Mouse (Mus musculus) frontal cortex, adult (tissue): ENCODE data around the gene Arhgap6.
"Not testable (repeated sequence)": the region's sequence is repeated elsewhere in the genome, so short reads cannot be mapped to it uniquely, and the experiment has no call there.

Source experiments
- ATAC-seq: cut with Nextera tagmentation; 2 replicates; pipeline ENCODE4 v1.9.2; 2017; ENCODE audit warnings: mild to moderate bottlenecking, moderate library complexity, mixed read lengths; ENCODE audit not compliant: low TSS enrichment

Gene Arhgap6

DNA sequence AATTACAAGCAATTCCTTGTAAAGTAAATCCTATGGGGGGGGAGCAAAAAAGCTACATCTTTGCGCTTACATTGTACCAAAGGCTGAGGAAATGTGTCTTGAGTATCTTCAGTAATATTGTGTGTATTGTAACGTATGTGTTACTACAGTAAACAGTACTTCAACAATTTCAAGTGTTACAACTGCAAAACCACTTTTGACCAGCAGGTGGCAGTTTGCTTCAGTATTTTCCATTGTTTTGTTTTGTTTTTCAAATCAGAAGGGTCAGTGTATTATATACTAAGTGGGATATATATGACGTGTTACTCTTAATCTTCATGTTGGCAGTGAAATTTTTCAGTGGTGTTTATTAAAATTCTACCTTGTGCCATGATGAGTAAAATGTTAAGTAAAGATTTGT lies 509.0 kb downstream of the Arhgap6 start:
- no peak for ATAC-seq

DNA sequence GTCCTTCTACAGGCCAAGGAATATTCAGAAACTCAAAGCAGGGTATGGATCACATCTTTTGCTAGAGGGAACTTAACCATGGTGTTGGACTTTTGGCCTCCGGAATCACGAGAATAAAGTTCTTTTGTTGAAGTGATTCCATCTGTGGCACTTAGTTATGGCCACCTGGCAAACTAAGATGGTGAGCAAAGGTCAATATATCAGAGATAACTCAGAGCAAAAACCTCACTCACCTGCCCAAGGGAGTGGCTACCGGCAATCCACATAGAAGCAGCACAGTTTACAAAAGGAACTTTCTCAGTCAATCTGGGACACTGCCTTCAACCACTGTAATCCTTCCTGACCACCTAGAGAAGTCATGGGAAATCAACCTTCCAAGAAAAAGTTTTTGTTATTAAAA lies 513.7 kb downstream of the Arhgap6 start:
- no peak for ATAC-seq

DNA sequence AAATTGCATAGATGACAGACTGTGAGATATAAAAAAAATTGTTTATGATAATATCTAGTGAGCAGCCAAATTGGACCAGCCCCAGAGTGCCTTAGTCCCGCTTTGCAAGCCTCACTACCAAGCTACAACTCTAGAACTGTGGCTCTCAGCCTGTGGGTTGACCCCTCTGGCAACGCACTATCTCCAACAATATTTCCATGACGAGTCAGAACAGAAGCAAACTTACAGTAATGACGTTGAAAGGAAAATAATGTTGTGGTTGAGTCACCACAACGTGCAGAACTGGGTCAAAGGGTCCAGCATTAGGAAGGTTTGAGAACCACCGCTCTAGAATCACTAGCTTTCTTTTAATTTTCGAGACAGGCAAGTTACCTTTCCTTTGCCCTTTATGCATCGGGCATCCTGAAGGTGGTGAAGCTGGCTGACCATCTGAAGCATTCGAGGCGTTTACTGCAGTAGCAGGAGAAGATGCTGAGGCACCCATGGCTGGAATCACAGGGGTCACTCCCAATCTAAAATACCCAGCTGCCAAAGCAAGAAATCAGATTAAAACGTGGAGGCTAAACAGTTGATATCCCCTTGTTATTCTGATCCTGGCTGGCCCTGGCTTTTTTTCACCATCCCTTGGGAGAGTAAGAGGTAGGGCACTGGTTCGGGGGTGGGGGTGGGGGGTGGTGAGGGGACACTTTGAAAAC lies 524.3 kb downstream of the Arhgap6 start:
- ATAC-seq = no peak

DNA sequence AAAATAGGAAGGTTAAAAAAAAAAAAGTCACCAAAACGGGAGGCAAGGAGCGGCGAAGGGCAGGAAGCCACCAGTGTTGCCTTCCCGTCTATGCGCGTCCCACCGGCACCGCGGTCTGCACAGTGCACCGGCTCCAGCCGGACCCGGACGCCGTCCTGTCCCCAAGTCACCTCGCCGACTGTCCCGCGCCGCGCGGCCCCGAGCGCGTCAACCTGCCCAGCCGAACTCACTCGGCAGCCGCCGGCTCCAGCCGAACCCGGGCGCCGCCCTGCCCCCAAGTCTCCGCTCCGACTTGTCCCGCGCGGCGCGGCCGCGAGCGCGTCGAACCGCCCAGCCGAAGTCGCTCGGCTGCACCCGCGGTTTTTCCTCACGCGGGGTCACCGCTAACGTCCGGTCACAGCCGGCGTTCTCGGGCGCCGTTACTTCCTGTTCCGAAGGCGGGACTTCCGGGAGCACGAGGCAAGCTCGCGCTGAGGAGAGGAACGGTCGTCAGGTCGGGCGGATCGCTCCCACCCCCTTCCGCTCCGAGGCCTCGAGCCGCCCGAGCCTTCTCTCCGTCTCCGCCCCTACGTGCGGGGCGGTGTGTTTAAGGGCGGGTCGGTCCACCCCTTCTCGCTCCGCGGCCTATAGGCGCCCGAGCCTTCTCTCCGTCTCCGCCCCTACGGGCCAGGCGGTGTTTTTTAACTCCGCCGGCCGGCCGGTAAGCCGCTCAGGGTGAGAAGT lies 525.2 kb downstream of the Arhgap6 start, which contains the start of gene Hccs:
Gene Hccs, minus strand, starts transcription at position 428 of the 723 bp plus-strand sequence.
- peak; percentile 99 for ATAC-seq

DNA sequence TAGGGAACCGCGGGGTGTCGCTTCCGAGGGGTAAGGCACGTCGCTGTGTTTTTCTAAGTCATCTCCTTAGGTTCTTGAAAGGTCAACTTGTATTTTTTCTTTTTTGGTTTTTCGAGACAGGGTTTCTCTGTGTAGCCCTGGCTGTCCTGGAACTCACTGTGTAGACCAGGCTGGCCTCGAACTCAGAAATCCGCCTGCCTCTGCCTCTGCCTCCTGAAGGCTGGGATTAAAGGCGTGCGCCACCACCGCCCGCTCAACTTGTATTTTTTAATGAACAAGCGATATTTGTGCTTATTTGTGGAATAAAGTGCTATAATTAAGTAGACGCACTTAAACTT lies 525.7 kb downstream of the Arhgap6 start:
- ATAC-seq = not testable (repeated sequence)

DNA sequence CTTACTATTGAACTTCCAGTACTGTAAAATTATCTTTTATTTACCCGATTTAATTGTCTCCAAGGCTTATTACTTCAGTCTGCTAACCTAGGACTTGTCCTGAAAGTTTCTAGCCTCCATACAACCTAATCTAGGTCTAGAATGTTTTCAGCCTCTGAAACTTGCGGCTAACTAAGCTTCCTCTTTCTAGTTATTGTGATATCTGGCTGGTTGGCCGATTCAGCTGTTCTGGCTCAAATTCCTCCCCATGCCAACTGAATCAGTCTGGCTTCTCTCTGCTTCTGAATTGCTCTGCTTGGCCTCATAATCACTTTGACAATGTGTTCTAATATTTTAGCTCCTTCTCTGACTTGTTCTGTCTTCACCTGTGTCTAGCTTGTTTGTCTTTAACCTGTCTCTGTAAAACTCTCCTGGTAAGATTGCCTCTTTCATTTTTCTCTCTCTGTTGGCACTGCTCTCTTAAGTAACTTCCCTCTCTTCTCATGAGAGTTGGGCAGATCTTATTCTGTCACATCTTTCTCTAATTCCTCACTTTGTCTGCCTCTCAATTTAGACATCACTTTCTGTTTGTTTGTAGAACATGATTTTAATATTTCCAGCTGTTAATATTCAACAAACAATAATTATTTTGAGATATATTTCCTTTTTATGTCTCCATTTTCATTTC lies 531.2 kb downstream of the Arhgap6 start:
- no peak for ATAC-seq

DNA sequence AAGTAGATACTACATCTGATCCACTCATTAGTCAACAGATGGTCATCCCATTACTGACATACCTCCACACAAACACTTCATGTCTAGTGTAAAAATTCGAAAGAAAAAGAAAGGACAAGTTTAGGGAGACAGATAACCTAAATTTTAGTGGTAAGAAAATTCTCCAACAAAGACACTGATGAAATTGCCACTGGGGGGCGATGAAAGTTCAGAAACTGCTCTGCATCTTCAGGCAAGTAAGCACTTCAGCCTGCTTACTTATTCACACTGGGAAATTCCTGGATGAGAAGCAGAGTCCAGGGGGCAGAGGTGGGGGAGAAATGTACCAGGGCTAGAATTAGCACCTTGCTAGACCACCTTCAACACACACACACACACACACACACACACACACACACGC lies 537.4 kb downstream of the Arhgap6 start:
- ATAC-seq = peak; percentile 73

DNA sequence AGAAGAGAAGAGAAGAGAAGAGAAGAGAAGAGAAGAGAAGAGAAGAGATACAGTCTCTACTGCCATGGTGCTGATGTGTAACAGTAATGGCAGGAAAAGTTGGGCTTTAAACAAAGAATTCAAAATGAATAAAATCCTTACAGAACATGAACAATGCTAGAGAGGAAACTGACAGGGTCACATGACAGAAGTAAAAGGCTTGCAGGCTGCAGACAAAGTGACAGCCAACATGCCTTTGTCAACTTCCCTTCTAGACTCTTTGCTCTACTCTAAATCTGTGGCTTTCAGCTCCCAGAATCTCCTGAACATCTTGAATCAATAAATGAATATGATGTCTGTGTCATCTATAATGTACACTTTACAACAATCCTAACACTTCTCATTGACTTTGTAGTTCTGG lies 542.7 kb downstream of the Arhgap6 start:
- ATAC-seq = no peak

DNA sequence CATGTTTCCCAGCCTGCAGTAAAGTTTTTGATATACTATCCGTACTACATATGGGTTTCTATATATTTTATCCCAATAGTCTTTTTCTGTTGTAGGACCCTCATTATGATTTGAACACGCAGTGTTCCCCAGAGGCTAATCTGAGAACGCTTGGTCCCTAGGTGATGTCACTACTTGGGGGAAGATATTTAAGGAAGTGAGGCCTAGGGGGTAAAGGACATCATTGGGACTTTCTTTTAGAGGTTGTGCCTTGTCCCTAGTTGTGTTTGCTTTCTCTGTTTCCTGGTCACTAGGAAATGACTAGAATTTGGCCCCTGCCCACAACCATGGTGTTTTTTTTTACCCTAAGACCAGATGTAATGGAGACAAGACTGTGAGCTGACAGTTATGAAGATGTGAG lies 543.3 kb downstream of the Arhgap6 start:
- ATAC-seq = no peak
